Mouse (Mus musculus) stomach, embryonic 16.5 days (tissue): Measurements from ENCODE around the gene Ctdsp1. TPM values are rescaled to one million over a fixed set of nuclear protein-coding genes. Genes with fewer than 3 reads are reported as not detected.
"Not testable (repeated sequence)": the region's sequence is repeated elsewhere in the genome, so short reads cannot be mapped to it uniquely, and the experiment has no call there.

ENCODE experiments used
- ATAC-seq: fragments of 200-750 bp; cut with Nextera tagmentation; 2 replicates; pipeline ENCODE4 v1.8.0; 2017; ENCODE audit warnings: moderate number of reproducible peaks, moderate TSS enrichment; ENCODE audit not compliant: insufficient read depth, low FRiP score
- H3K27ac ChIP-seq: fragments of 300-500 bp; sonication (generic); 2 replicates; pipeline ENCODE4 v1.5.1; 2014; ENCODE audit warnings: low read length
- H3K27me3 ChIP-seq: fragments of 300-500 bp; sonication (generic); 2 replicates; pipeline ENCODE4 v1.6.1; 2014; ENCODE audit warnings: low read length, control low read depth, mixed read lengths; ENCODE audit not compliant: control insufficient read depth, insufficient read depth
- H3K36me3 ChIP-seq: fragments of 300-500 bp; sonication (generic); 2 replicates; pipeline ENCODE4 v1.6.1; 2014; ENCODE audit warnings: low read length; ENCODE audit not compliant: control insufficient read depth, insufficient read depth
- H3K4me1 ChIP-seq: fragments of 300-500 bp; sonication (generic); 2 replicates; pipeline ENCODE4 v1.6.1; 2014; ENCODE audit warnings: low read length, control low read depth, mixed read lengths; ENCODE audit not compliant: control insufficient read depth, insufficient read depth
- H3K4me2 ChIP-seq: fragments of 300-500 bp; sonication (generic); 2 replicates; pipeline ENCODE4 v1.6.1; 2014; ENCODE audit warnings: low read depth, low read length, mixed read lengths
- H3K4me3 ChIP-seq: fragments of 300-500 bp; sonication (generic); replicated peaks from 2 replicates; pipeline ENCODE4 v1.5.1; 2014; ENCODE audit warnings: mild to moderate bottlenecking, low read length
- H3K9ac ChIP-seq: fragments of 300-500 bp; sonication (generic); 2 replicates; pipeline ENCODE4 v1.6.1; 2014; ENCODE audit warnings: low read length
- H3K9me3 ChIP-seq: fragments of 300-500 bp; sonication (generic); replicated peaks from 2 replicates; pipeline ENCODE4 v1.6.1; 2016; ENCODE audit warnings: low read length, control low read depth; ENCODE audit not compliant: control insufficient read depth
- WGBS: fragments of 180-500 bp; shearing (Covaris S2); extraction: QIAGEN DNeasy Blood & Tissue Kit; methylation state at CpG from one replicate; pipeline ENCODE4 v1.1.7; 2014; 5-methylcytosine and 5-hydroxymethylcytosine counted together
- polyA plus RNA-seq: library from polyadenylated mRNA; unstranded; fragments of >200 nt; fragmentation: Nextera tagmentation; extraction: Ambion mirVana; gene quantifications from 2 replicates; pipeline ENCODE4 v1.2.1, GENCODE M21; 2015

Ctdsp1 gene
- polyA plus RNA-seq, 1 experiment from 2014 or later = 88.9 TPM

GRCm38 (mm10) chr1:74392446-74392994 is 1.2 kb downstream of the Ctdsp1 start:
- peak overlapping the region; percentile 99 for H3K27ac ChIP-seq
- H3K4me1 ChIP-seq = peaks cover 47% of the 10 kb centered on the region
- 1% methylated on average over 16 of the region's 16 CpGs for WGBS
- H3K9me3 ChIP-seq = no peaks in the 10 kb centered on the region
- peak overlapping the region; percentile 96 for H3K4me2 ChIP-seq
- ATAC-seq = no peak
- peak overlapping the region; percentile 92 for H3K4me3 ChIP-seq
- H3K36me3 ChIP-seq = peaks cover 14% of the 10 kb centered on the region
- H3K27me3 ChIP-seq = no peaks in the 10 kb centered on the region
- H3K9ac ChIP-seq = peak overlapping the region; percentile 97

GRCm38 (mm10) chr1:74393010-74393409 is 1.7 kb downstream of the Ctdsp1 start:
- Histone ChIP-seq H3K9me3 (no peaks in the 10 kb centered on the region), H3K27me3 (no peaks in the 10 kb centered on the region), H3K27ac (peak overlapping the region; percentile 99), H3K4me2 (peak overlapping the region; percentile 96), H3K4me3 (peak overlapping the region; percentile 92), H3K36me3 (peaks cover 14% of the 10 kb centered on the region), H3K4me1 (peaks cover 42% of the 10 kb centered on the region), H3K9ac (peak overlapping the region; percentile 97)
- no peak for ATAC-seq
- 40% methylated on average over 7 of the region's 7 CpGs for WGBS

- Histone ChIP-seq H3K36me3 (peaks cover 14% of the 10 kb centered on the region), H3K4me3 (no peak overlapping the region), H3K4me2 (peak overlapping the region; percentile 96; the same call in 1 of the 2 replicates), H3K9me3 (no peaks in the 10 kb centered on the region), H3K9ac (peak overlapping the region; percentile 97; the same call in 1 of the 2 replicates), H3K27ac (no peak overlapping the region), H3K4me1 (peaks cover 39% of the 10 kb centered on the region), H3K27me3 (no peaks in the 10 kb centered on the region)
- 83% methylated on average over 9 of the region's 9 CpGs for WGBS
- no peak for ATAC-seq
These were observed 2.4 kb downstream of the Ctdsp1 start for GRCm38 (mm10) chr1:74393697-74394096.

GRCm38 (mm10) chr1:74394311-74394710 is 3.0 kb downstream of the Ctdsp1 start:
- 87% methylated on average over 9 of the region's 9 CpGs for WGBS
- Histone ChIP-seq H3K27me3 (no peaks in the 10 kb centered on the region), H3K9ac (0 out of 2 replicates have a peak overlapping the region, but pooled peaks have one; percentile 16), H3K4me2 (no peak overlapping the region), H3K4me3 (no peak overlapping the region), H3K9me3 (no peaks in the 10 kb centered on the region), H3K4me1 (peaks cover 37% of the 10 kb centered on the region), H3K27ac (no peak overlapping the region), H3K36me3 (peaks cover 14% of the 10 kb centered on the region)
- ATAC-seq = no peak

GRCm38 (mm10) chr1:74394858-74395257 is 3.5 kb downstream of the Ctdsp1 start:
- H3K4me3 ChIP-seq = no peak overlapping the region
- H3K36me3 ChIP-seq = peaks cover 14% of the 10 kb centered on the region
- 88% methylated on average over 15 of the region's 15 CpGs for WGBS
- no peak overlapping the region for H3K27ac ChIP-seq
- H3K4me1 ChIP-seq = peaks cover 31% of the 10 kb centered on the region
- H3K27me3 ChIP-seq = no peaks in the 10 kb centered on the region
- no peak for ATAC-seq
- H3K9ac ChIP-seq = no peak overlapping the region
- no peak overlapping the region for H3K4me2 ChIP-seq
- H3K9me3 ChIP-seq = no peaks in the 10 kb centered on the region

GRCm38 (mm10) chr1:74395290-74395689 is 4.0 kb downstream of the Ctdsp1 start:
- no peak for ATAC-seq
- Histone ChIP-seq H3K36me3 (peaks cover 14% of the 10 kb centered on the region), H3K4me3 (no peak overlapping the region), H3K27ac (no peak overlapping the region), H3K4me1 (peaks cover 27% of the 10 kb centered on the region), H3K9ac (no peak overlapping the region), H3K4me2 (no peak overlapping the region), H3K27me3 (no peaks in the 10 kb centered on the region), H3K9me3 (no peaks in the 10 kb centered on the region)
- WGBS = 81% methylated on average over 13 of the region's 13 CpGs

- Histone ChIP-seq H3K9ac (peak overlapping the region; percentile 54), H3K4me1 (peaks cover 22% of the 10 kb centered on the region), H3K27ac (peak overlapping the region; percentile 95), H3K4me3 (peak overlapping the region; percentile 48), H3K4me2 (peak overlapping the region; percentile 94), H3K36me3 (peaks cover 14% of the 10 kb centered on the region)
- H3K27me3 ChIP-seq, ATAC-seq, H3K9me3 ChIP-seq: not testable (repeated sequence)
- WGBS = 6% methylated on average over 11 of the region's 12 CpGs
These were observed 5.3 kb downstream of the Ctdsp1 start for GRCm38 (mm10) chr1:74396456-74397222.

GRCm38 (mm10) chr1:74397268-74397918 is 6.1 kb downstream of the Ctdsp1 start:
- H3K4me1 ChIP-seq = peaks cover 22% of the 10 kb centered on the region
- peak overlapping the region; percentile 77 for H3K9ac ChIP-seq
- peak overlapping the region; percentile 94 for H3K4me2 ChIP-seq
- under 1% methylated on average over 41 of the region's 41 CpGs for WGBS
- H3K36me3 ChIP-seq = peaks cover 14% of the 10 kb centered on the region
- no peaks in the 10 kb centered on the region for H3K27me3 ChIP-seq
- peak; percentile 93 for ATAC-seq
- no peaks in the 10 kb centered on the region for H3K9me3 ChIP-seq
- H3K27ac ChIP-seq = peak overlapping the region; percentile 95
- H3K4me3 ChIP-seq = peak overlapping the region; percentile 48

GRCm38 (mm10) chr1:74397919-74398451 is 6.7 kb downstream of the Ctdsp1 start:
- H3K4me1 ChIP-seq = peaks cover 18% of the 10 kb centered on the region
- peak overlapping the region; percentile 77 for H3K9ac ChIP-seq
- no peaks in the 10 kb centered on the region for H3K27me3 ChIP-seq
- peaks cover 14% of the 10 kb centered on the region for H3K36me3 ChIP-seq
- H3K4me2 ChIP-seq = peak overlapping the region; percentile 94
- WGBS = 5% methylated on average over 11 of the region's 11 CpGs
- peak overlapping the region; percentile 95 for H3K27ac ChIP-seq
- no peaks in the 10 kb centered on the region for H3K9me3 ChIP-seq
- no peak; the same call in 1 of the 2 replicates for ATAC-seq
- H3K4me3 ChIP-seq = peak overlapping the region; percentile 48
